Mouse (Mus musculus): ENCODE measurements around the gene Fkbp4.

DNA sequence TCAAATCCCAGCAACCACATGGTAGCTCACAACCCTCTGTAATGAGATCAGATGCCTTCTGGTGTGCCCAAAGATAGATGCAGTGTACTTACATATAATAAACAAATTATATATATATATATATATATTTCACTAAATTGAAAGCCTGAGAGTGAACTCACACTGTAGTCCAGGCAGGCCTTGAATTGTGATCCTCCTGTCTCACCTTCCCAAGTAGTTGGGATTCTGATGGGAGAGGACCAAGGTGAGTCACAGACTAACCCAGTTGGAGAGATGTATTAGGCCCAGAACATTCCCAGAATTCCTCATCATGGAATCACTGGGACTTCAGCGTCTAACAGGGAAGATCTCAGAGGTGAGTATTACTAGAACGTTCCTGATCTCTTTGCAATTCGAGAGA is 39.5 kb downstream of the Fkbp4 start, which contains the start of gene Nrip2:
- TF ChIP-seq POLR2A (IDR thresholded peaks at IDR 0.05; ENCODE audit: insufficient read depth, low read length) (no peak), CTCF (IDR thresholded peaks at IDR 0.05; ENCODE audit: low read depth, low read length) (no peak)
